ENCODE assay signal across 8 mouse cellular contexts in genomic region chr6:118845829-118846228, GRCm38 (mm10).
A peak's percentile ranks its signal among the peaks of the same experiment; 100 is the strongest.
DNase-seq lines count a peak whose midpoint lies in the region; ATAC-seq lines count a peak whose summit lies in the region.

No protein-coding gene starts in this region.

- H3K36me3 ChIP-seq in heart, embryonic 14.5 days (ENCODE audit: control insufficient read depth, insufficient read depth, low read length): no peaks in the 10 kb centered on the region
- H3K36me3 ChIP-seq in hindbrain, embryonic 15.5 days: no peaks in the 10 kb centered on the region

- 0 out of 2 replicates have a peak, but pooled peaks have one; percentile 38 for ATAC-seq in heart, embryonic 14.5 days (ENCODE audit: insufficient number of reproducible peaks, insufficient read depth, low FRiP score, low read depth)
- peak; percentile 40; the same call in 1 of the 2 replicates for ATAC-seq in hindbrain, embryonic 15.5 days (ENCODE audit: low FRiP score, low read depth)

- H3K4me3 ChIP-seq in heart, embryonic 14.5 days (ENCODE audit: control insufficient read depth in 1 of 2, insufficient read depth in 1 of 2, low read depth in 1 of 2, low read length in 2 of 2): no peak overlapping the region
- no peak overlapping the region for H3K4me3 ChIP-seq in hindbrain, embryonic 15.5 days

- H3K4me2 ChIP-seq in heart, embryonic 14.5 days (ENCODE audit: low read length): no peak overlapping the region
- H3K4me2 ChIP-seq in hindbrain, embryonic 15.5 days: no peak overlapping the region

- no peak for DNase-seq in heart, adult 8-10 months (ENCODE audit: low spot score)
- peak; percentile 62 for DNase-seq in MN1 (ENCODE audit: low spot score)
- peak; percentile 61 to 63 for DNase-seq in cerebellum, postnatal 25 days
- peak; percentile 30 for DNase-seq in mesoderm, embryonic 11.5 days (ENCODE audit: low read depth, low spot score)
- no peak for DNase-seq in frontal cortex, adult 2 months (ENCODE audit: extremely low spot score in 1 of 2, low spot score in 1 of 2)
- no peak for DNase-seq in yolk sac, embryonic 10.5 days (ENCODE audit: low spot score)

- peaks cover 35 to 84% of the 10 kb centered on the region in 2 experiments for H3K4me1 ChIP-seq in heart, embryonic 14.5 days (ENCODE audit: control insufficient read depth in 2 of 2, insufficient read depth in 2 of 2, low read length in 2 of 2)
- peaks cover 42% of the 10 kb centered on the region for H3K4me1 ChIP-seq in hindbrain, embryonic 15.5 days (replicated peaks)

- no peaks in the 10 kb centered on the region for H3K9me3 ChIP-seq in heart, embryonic 14.5 days (ENCODE audit: control insufficient read depth, low read length)
- no peaks in the 10 kb centered on the region for H3K9me3 ChIP-seq in hindbrain, embryonic 15.5 days

- WGBS in heart, embryonic 14.5 days: 15% methylated on average over 2 of the region's 2 CpGs
- WGBS in hindbrain, embryonic 15.5 days: 2% methylated on average over 2 of the region's 2 CpGs

- no peak overlapping the region for H3K27ac ChIP-seq in heart, embryonic 14.5 days (replicated peaks in 1 of 2; ENCODE audit: control insufficient read depth in 1 of 2, insufficient read depth in 1 of 2, low read depth in 2 of 2, low read length in 2 of 2)
- H3K27ac ChIP-seq in hindbrain, embryonic 15.5 days (replicated peaks): no peak overlapping the region

- H3K27me3 ChIP-seq in heart, embryonic 14.5 days (ENCODE audit: control insufficient read depth, insufficient read depth, low read length): no peaks in the 10 kb centered on the region
- no peaks in the 10 kb centered on the region for H3K27me3 ChIP-seq in hindbrain, embryonic 15.5 days

- no peak overlapping the region for H3K9ac ChIP-seq in heart, embryonic 14.5 days (ENCODE audit: low read length)
- H3K9ac ChIP-seq in hindbrain, embryonic 15.5 days: no peak overlapping the region

Comparison
In these comparisons a context has a peak if more than half of its experiments do, and no peak if none do; other contexts are left out.
1. DNase-seq: peak in MN1 (single experiment), cerebellum, postnatal 25 days (2 of 2) and mesoderm, embryonic 11.5 days (single experiment); none in heart, adult 8-10 months (single experiment), frontal cortex, adult 2 months (0 of 2) and yolk sac, embryonic 10.5 days (single experiment).